Mouse (Mus musculus): Measurements from ENCODE around the gene Rora. TPM values are rescaled to one million over a fixed set of nuclear protein-coding genes. Genes with fewer than 3 reads are reported as not detected.

Rora gene
- polyA plus RNA-seq, 1 experiment from 2014 or later = 6.6 TPM

DNA sequence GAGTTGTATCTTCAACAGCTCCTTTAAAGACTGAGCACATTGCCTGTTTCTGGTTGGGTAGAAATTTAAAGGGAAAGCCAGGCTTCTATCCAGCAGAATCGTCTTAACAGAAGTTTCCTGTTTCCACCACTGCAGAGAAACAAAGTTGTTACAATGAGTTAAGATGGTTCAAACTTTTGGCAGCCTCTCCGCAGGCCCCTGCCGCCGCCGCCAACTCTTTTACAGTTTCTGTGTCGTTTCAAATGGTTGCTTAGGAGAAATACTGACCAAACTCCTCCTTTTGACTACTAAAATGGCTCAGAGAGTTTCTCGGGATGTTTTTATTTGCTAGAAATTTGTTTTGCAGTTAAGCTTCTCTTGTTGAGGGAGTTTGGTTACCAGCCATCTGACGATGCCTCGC lies 647.9 kb downstream of the Rora start:
- Histone ChIP-seq H3K9me3 (no peaks in the 10 kb centered on the region), H3K4me1 (peaks cover 72% of the 10 kb centered on the region), H3K36me3 (replicated peaks) (no peaks in the 10 kb centered on the region), H3K4me3 (peak overlapping the region; percentile 25; the same call in 1 of the 2 replicates), H3K27me3 (replicated peaks; ENCODE audit: low read depth, poor library complexity, severe bottlenecking) (peaks cover 8% of the 10 kb centered on the region; the same call in 1 of the 2 replicates), H3K27ac (replicated peaks) (peak overlapping the region; percentile 61; the same call in 1 of the 2 replicates)
- DNase-seq (ENCODE audit: low spot score) = no peak
- WGBS = 11% methylated on average over 9 of the region's 9 CpGs

DNA sequence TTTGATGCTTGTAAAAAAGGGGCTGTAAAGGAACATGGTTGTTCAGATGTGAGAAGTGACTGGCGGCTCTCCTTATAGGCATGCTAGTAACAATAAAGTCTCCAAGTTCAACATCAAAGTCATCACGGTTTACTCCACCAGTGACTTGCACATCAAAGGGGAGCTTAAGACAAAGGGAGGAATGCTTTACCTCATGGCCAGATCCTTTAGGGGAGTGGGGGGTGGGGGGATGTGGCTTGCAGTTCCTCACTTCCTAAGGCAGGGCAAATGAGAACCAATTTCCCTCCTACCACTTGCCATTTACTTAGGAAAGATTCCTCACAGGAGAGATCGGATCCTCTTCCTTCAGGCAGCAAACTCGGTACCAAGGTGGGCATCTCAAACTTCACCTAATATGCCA lies 648.4 kb downstream of the Rora start:
- H3K27ac ChIP-seq (replicated peaks) = peak overlapping the region; percentile 61; the same call in 1 of the 2 replicates
- DNase-seq (ENCODE audit: low spot score) = peak; percentile 47
- H3K36me3 ChIP-seq (replicated peaks) = no peaks in the 10 kb centered on the region
- peaks cover 77% of the 10 kb centered on the region for H3K4me1 ChIP-seq
- peaks cover 8% of the 10 kb centered on the region; the same call in 1 of the 2 replicates for H3K27me3 ChIP-seq (replicated peaks; ENCODE audit: low read depth, poor library complexity, severe bottlenecking)
- 7% methylated on average over 4 of the region's 4 CpGs for WGBS
- 0 out of 2 replicates have a peak overlapping the region, but pooled peaks have one; percentile 22 for H3K4me3 ChIP-seq
- no peaks in the 10 kb centered on the region for H3K9me3 ChIP-seq

DNA sequence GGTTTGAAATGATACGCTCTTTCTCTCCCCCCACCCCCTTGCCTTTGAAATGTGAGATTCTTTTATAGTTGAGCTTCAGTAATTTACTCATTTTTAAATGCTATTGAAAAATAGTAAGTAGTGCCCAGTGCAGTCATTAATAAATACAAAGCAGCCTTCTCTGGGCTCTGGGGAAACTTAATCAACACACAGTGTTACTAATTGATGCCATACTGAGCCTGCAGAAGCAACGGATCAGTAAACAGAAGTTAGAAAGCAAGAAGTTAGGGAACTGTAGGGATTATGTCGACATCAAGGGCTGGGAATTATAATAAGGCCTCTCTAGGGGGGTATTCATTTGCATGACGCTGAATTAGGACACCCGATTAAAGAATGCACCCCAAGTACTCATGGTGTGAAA lies 649.3 kb downstream of the Rora start:
- 13% methylated on average over 5 of the region's 5 CpGs for WGBS
- no peaks in the 10 kb centered on the region for H3K9me3 ChIP-seq
- H3K27ac ChIP-seq (replicated peaks) = no peak overlapping the region
- H3K27me3 ChIP-seq (replicated peaks; ENCODE audit: low read depth, poor library complexity, severe bottlenecking) = peaks cover 8% of the 10 kb centered on the region; the same call in 1 of the 2 replicates
- no peak for DNase-seq (ENCODE audit: low spot score)
- 0 out of 2 replicates have a peak overlapping the region, but pooled peaks have one; percentile 5 for H3K4me3 ChIP-seq
- H3K36me3 ChIP-seq (replicated peaks) = no peaks in the 10 kb centered on the region
- H3K4me1 ChIP-seq = peaks cover 78% of the 10 kb centered on the region

DNA sequence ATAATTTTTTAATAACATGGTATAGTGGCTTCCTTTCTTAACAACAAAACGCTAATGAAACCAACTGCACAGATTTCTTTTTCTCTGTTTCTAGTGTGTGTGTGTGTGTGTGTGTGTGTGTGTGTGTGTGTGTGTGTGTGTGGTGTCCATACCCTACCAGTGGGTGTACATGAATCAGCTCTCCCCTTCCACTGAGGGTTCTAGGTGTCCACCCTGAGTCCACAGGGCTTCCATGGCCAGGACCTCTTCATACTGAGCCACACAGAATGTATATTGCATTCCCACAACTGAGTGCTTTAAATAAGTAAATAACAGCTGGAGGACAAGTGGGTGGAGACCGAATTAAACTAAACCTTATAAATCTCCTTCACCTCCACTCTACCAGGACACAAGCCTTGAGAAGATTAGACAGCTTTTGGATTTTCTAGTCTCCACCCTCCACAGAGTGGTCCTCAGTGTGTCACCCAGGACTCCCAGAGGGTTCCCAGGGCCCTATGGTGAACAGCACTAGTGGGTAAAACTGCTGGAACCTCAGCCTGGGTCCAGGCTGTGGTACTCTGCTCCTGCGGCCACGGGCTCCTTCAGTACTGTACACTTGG lies 649.9 kb downstream of the Rora start:
- H3K27me3 ChIP-seq (replicated peaks; ENCODE audit: low read depth, poor library complexity, severe bottlenecking) = peaks cover 8% of the 10 kb centered on the region; the same call in 1 of the 2 replicates
- no peak overlapping the region for H3K4me3 ChIP-seq
- H3K36me3 ChIP-seq (replicated peaks) = no peaks in the 10 kb centered on the region
- DNase-seq (ENCODE audit: low spot score) = no peak
- H3K9me3 ChIP-seq = no peaks in the 10 kb centered on the region
- 67% methylated on average over 4 of the region's 4 CpGs for WGBS
- peaks cover 77% of the 10 kb centered on the region for H3K4me1 ChIP-seq
- H3K27ac ChIP-seq (replicated peaks) = 0 out of 2 replicates have a peak overlapping the region, but pooled peaks have one; percentile 6

DNA sequence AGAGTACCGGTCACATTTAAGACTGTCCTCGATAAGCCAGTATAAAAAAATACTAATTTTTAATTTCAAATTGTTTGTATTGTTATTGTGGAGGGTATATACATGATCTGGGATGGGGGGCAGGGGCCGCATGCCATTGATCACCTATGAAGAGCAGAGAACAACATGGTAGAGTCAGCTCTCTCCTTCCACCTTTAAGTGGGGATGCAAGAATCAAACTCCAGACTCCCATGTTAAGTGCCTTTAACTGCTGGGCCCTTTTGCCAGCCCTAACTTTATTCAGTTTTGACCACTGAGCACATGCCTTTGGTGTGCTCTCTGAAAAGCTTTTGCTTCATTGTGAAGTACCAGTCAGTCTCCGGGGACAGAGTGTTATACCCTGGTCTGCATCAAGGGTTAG lies 650.4 kb downstream of the Rora start:
- no peaks in the 10 kb centered on the region for H3K36me3 ChIP-seq (replicated peaks)
- peaks cover 72% of the 10 kb centered on the region for H3K4me1 ChIP-seq
- H3K9me3 ChIP-seq = no peaks in the 10 kb centered on the region
- H3K27me3 ChIP-seq (replicated peaks; ENCODE audit: low read depth, poor library complexity, severe bottlenecking) = peaks cover 8% of the 10 kb centered on the region; the same call in 1 of the 2 replicates
- no peak overlapping the region for H3K27ac ChIP-seq (replicated peaks)
- H3K4me3 ChIP-seq = no peak overlapping the region
- 93% methylated on average over 4 of the region's 4 CpGs for WGBS
- DNase-seq (ENCODE audit: low spot score) = no peak

DNA sequence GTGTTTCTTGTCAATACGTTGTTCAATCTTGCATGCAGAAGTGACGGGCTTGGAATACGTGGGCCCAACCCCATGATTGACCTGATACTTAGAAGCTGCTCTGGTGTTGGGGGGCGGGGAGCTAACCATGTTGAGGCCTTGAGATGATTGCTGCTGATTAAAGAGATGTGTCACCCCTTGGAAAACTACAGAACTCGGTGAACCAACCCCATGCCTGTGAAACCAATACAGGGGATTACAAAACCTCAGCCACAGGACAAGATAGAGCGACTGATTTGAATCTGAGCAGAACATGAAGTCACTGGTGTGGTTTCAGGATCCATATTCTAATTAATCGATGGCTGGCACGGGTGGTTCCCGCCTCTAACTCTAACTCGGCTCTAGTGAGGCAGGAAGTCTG lies 650.9 kb downstream of the Rora start:
- no peaks in the 10 kb centered on the region for H3K9me3 ChIP-seq
- peaks cover 67% of the 10 kb centered on the region for H3K4me1 ChIP-seq
- DNase-seq (ENCODE audit: low spot score) = no peak
- H3K4me3 ChIP-seq = no peak overlapping the region
- no peaks in the 10 kb centered on the region for H3K36me3 ChIP-seq (replicated peaks)
- 61% methylated on average over 10 of the region's 10 CpGs for WGBS
- H3K27me3 ChIP-seq (replicated peaks; ENCODE audit: low read depth, poor library complexity, severe bottlenecking) = peaks cover 8% of the 10 kb centered on the region; the same call in 1 of the 2 replicates
- H3K27ac ChIP-seq (replicated peaks) = no peak overlapping the region

DNA sequence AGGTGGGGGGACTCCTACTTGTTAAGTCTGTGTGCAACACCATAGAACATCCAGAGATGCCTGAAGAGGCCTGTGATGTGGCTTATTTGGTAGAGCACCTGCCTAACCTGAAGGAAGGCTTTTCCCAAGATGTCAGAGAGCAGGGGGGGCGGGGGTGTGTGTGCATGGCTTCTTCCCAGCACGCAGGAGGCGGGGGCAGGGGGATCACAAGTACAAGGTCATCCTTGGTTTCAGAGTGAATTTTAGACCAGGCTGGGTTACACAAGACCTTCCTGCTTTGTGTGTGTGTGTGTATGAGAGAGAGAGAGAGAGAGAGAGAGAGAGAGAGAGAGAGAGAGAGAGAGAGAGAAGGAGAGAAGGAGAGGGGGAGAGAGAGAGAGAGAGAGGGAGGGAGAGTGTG lies 651.4 kb downstream of the Rora start:
- Histone ChIP-seq H3K36me3 (replicated peaks) (no peaks in the 10 kb centered on the region), H3K4me3 (no peak overlapping the region), H3K4me1 (peaks cover 66% of the 10 kb centered on the region), H3K27ac (replicated peaks) (no peak overlapping the region), H3K27me3 (replicated peaks; ENCODE audit: low read depth, poor library complexity, severe bottlenecking) (peaks cover 6% of the 10 kb centered on the region; the same call in 1 of the 2 replicates), H3K9me3 (no peaks in the 10 kb centered on the region)
- WGBS = 42% methylated on average over 3 of the region's 3 CpGs
- DNase-seq (ENCODE audit: low spot score) = no peak

DNA sequence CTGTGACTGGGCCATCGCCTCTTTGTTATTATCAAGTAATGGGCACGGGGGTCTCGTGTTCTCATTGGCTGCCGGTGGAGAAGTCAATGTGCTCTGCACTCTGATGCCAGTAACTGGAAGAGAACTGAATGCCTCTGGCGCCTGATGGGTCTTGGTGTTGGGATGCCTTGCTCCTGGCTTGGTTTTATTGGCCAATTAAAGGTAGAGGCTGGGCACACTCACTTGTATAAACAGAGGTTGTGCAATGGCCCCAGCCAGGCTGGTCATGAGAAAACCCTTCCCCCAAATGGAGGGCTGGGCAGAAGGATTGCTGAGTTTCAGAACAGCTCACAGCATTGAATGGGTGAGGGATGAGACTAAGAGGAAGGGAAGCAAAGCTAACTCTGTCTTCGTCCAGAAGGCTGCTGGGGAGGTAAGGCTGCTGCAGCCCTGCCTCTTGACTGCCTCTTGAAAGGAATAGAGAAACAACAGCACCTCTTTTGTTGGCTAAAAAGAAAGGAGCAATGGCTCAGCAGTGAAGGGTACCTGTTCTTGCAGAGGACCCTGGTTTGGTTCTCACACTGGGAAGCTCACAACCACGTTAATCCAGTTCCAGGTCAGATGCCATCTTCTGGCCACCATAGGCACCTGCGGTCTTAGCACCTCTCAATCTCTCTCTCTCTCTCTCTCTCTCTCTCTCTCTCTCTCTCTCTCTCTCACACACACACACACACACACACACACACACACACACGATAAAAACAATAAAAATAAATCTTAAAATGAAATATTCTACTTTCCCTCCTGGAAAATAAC lies 653.3 kb downstream of the Rora start:
- Histone ChIP-seq H3K9me3 (no peaks in the 10 kb centered on the region), H3K36me3 (replicated peaks) (no peaks in the 10 kb centered on the region), H3K4me1 (peaks cover 56% of the 10 kb centered on the region), H3K27me3 (replicated peaks; ENCODE audit: low read depth, poor library complexity, severe bottlenecking) (no peaks in the 10 kb centered on the region; the same call in 1 of the 2 replicates), H3K4me3 (no peak overlapping the region), H3K27ac (replicated peaks) (no peak overlapping the region)
- WGBS = 80% methylated on average over 9 of the region's 9 CpGs
- no peak for DNase-seq (ENCODE audit: low spot score)

DNA sequence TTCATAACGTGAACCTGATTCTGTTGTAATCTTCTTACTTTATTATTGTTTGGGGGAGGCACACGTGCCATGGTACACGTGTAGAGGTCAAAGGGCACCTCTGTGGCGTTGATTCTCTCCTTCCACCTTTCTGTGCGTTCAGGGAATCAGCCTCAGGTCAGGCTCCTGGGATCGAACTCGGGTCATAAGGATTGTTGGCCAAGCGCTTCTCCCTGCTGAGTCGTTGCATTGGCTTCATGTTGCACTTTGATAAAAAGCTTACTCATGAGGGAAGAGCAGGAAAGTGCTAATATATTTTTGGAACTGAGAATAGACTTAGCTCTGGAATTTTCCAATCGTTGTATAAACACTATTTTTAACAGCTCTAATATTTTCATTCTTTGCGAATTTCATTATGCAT lies 654.4 kb downstream of the Rora start:
- 86% methylated on average over 11 of the region's 11 CpGs for WGBS
- Histone ChIP-seq H3K9me3 (no peaks in the 10 kb centered on the region), H3K4me1 (peaks cover 46% of the 10 kb centered on the region), H3K27ac (replicated peaks) (no peak overlapping the region), H3K4me3 (no peak overlapping the region), H3K27me3 (replicated peaks; ENCODE audit: low read depth, poor library complexity, severe bottlenecking) (no peaks in the 10 kb centered on the region), H3K36me3 (replicated peaks) (no peaks in the 10 kb centered on the region)
- DNase-seq (ENCODE audit: low spot score) = no peak

DNA sequence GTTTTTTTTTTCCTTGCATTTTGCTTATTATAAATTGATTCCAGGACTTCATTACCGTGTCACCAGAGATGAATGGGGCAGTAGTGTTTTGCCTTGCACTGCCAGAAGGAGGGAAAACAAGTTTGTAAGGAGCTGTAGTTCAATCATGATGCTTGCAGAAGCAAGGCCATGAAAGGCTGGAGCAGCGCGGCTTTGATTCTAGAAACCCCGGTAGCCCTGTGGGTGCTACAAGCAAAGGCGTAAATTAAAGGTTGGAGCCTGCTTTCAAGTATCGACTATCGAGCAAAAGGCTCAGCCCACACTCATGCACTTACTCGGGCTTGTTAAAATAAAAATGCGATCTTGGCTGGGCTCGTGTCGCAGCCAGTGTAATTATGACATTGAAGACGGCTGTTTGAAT lies 656.9 kb downstream of the Rora start:
- no peak for DNase-seq (ENCODE audit: low spot score)
- no peak overlapping the region for H3K4me3 ChIP-seq
- 75% methylated on average over 12 of the region's 12 CpGs for WGBS
- no peaks in the 10 kb centered on the region for H3K36me3 ChIP-seq (replicated peaks)
- peaks cover 41% of the 10 kb centered on the region for H3K4me1 ChIP-seq
- no peaks in the 10 kb centered on the region for H3K27me3 ChIP-seq (replicated peaks; ENCODE audit: low read depth, poor library complexity, severe bottlenecking)
- H3K27ac ChIP-seq (replicated peaks) = no peak overlapping the region; the same call in 1 of the 2 replicates
- no peaks in the 10 kb centered on the region for H3K9me3 ChIP-seq

DNA sequence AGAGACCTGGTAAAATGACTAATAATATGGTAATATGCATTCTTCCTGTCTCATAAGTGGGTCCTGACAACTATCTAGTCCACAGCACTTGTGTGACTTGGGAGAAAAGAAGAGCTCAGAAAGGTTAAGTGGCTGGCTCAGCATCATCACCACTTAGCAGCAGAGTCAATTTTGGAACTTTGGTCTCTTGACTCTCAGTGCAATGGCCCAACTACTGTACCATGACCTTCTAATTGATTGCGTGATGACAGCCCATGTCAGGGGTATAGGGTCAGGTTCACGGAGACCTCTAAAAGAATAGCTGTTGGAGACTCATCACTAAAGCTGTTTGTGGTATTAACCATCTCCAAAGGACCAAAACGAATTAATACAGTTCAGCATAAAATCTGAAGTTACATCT lies 659.7 kb downstream of the Rora start:
- Histone ChIP-seq H3K4me1 (peaks cover 41% of the 10 kb centered on the region), H3K4me3 (no peak overlapping the region), H3K27ac (replicated peaks) (no peak overlapping the region), H3K27me3 (replicated peaks; ENCODE audit: low read depth, poor library complexity, severe bottlenecking) (no peaks in the 10 kb centered on the region), H3K36me3 (replicated peaks) (no peaks in the 10 kb centered on the region), H3K9me3 (no peaks in the 10 kb centered on the region)
- WGBS = 77% methylated on average over 3 of the region's 3 CpGs
- no peak for DNase-seq (ENCODE audit: low spot score)

DNA sequence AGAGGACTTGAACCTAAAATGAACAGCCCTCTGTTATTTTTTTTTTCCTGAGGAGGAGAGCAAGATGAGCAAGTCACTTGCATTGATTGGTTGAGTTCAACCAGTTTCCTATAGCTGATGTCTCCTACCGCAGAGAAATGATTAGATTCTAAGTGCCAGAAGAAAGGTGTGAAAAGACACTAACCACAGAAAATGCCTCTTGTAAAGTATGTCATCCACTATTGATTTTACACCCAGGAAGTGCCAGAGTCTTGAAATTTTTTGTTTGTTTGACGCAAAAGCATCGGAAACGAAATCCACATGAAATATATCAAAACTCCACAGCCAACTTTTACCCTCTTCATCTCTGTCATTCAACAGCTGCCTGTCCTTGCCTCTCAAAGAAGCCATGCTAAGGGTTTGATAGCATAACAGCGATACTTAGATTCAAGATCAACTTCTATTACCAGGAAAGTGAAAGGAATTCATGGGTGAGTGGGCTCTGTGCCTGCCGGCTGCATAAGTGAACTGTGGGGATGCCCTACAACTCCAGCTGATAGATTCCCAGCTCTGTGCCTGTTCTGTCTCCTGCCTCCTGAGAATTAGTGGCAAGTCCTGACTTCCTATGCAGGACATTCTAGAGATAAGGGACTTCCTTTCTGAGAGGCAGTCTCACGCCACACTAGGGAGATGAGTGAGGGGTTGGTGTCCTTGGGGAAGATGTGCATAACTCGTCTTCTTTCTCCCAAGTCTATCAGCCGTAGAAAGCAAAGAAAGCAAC lies 661.0 kb downstream of the Rora start:
- Histone ChIP-seq H3K4me1 (peaks cover 41% of the 10 kb centered on the region), H3K9me3 (no peaks in the 10 kb centered on the region), H3K27me3 (replicated peaks; ENCODE audit: low read depth, poor library complexity, severe bottlenecking) (no peaks in the 10 kb centered on the region), H3K4me3 (no peak overlapping the region), H3K36me3 (replicated peaks) (no peaks in the 10 kb centered on the region), H3K27ac (replicated peaks) (no peak overlapping the region)
- 80% methylated on average over 9 of the region's 9 CpGs for WGBS
- DNase-seq (ENCODE audit: low spot score) = no peak
